Mouse (Mus musculus): ENCODE measurements at regions not wholly inside any gene's neighbourhood (a gene's known extent, or its start where the extent isn't known, plus 50 kb on each side); places are given as distances from the start of the nearest gene placed in this dataset.

DNA sequence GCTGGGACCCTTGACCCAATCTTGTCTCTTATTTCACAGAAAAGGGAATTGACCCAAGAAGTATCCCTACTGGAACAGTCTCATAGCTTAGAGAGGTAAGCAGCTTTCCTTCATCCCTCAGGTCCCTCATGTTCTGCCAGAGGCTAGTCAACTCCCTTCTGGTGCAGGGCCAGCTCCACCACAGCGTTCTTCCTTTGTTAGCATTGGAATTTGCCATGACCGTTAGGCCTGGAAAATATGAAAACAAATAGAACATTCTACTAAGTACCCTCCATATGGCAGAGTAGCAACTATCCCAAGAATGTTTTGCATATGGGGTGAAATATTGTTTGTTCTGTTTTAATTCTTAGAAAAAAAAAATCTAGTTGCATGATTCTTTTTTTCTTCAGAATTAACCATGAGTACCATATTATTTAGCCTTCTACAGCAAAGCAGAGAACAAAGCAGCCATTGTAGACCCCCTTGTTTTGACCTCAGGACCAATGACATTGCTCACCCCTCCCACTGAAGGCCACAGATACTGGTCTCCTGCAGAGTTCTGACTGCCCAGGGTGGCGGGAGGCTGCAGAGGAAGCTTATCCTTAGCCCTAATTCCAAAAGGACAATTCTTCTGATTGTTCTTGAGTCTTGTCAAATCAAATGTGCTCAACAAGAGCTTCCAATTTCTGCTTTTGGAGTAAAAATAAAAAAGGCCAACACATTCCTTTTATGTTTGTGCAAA is 78.1 kb upstream of the Ehbp1 start:
- Histone ChIP-seq H3K9ac (ENCODE audit: low read depth, low read length) (no peak overlapping the region), H3K27ac (replicated peaks; ENCODE audit: low read depth, low read length) (0 out of 2 replicates have a peak overlapping the region, but pooled peaks have one; percentile 49), H3K4me3 (ENCODE audit: low read depth, low read length) (no peak overlapping the region), H3K4me1 (ENCODE audit: control insufficient read depth, insufficient read depth, low read length) (no peaks in the 10 kb centered on the region), H3K36me3 (ENCODE audit: control insufficient read depth, insufficient read depth, low read length) (no peaks in the 10 kb centered on the region), H3K4me2 (ENCODE audit: low read depth, low read length) (no peak overlapping the region), H3K27me3 (replicated peaks; ENCODE audit: control insufficient read depth, insufficient read depth, low read length) (no peaks in the 10 kb centered on the region), H3K9me3 (ENCODE audit: control insufficient read depth, low read length) (no peaks in the 10 kb centered on the region)
- no peak for ATAC-seq (ENCODE audit: low read depth)
- peak; percentile 67 for DNase-seq (ENCODE audit: low spot score)
- 29% methylated on average over 3 of the region's 3 CpGs for WGBS

DNA sequence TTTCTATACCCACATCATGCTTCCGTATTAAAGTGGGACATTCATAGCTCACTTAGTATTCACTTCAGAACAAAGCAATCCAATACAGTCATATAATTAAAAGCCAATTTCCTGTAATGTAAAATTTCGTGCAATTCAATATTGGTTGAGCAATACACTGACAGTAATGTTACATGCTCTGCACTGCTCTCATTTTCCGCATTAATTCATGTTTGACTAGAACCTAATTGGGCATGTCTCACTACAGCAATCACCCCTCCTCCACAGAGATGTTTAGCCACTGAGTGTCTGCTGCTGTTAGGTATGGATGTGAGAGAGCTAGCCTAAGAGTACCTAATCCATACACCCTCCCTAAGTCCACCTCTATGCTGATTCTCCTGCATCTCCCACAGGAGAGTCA is 79.7 kb upstream of the Ehbp1 start:
- Histone ChIP-seq H3K4me1 (ENCODE audit: control insufficient read depth, insufficient read depth, low read length) (no peaks in the 10 kb centered on the region), H3K9ac (ENCODE audit: low read depth, low read length) (no peak overlapping the region), H3K4me3 (ENCODE audit: low read depth, low read length) (no peak overlapping the region), H3K36me3 (ENCODE audit: control insufficient read depth, insufficient read depth, low read length) (no peaks in the 10 kb centered on the region), H3K9me3 (ENCODE audit: control insufficient read depth, low read length) (no peaks in the 10 kb centered on the region), H3K4me2 (ENCODE audit: low read depth, low read length) (no peak overlapping the region), H3K27ac (replicated peaks; ENCODE audit: low read depth, low read length) (no peak overlapping the region), H3K27me3 (replicated peaks; ENCODE audit: control insufficient read depth, insufficient read depth, low read length) (no peaks in the 10 kb centered on the region)
- WGBS: 73% methylated on average over 3 of the region's 3 CpGs
- DNase-seq (ENCODE audit: low spot score): no peak
- no peak for ATAC-seq (ENCODE audit: low read depth)

DNA sequence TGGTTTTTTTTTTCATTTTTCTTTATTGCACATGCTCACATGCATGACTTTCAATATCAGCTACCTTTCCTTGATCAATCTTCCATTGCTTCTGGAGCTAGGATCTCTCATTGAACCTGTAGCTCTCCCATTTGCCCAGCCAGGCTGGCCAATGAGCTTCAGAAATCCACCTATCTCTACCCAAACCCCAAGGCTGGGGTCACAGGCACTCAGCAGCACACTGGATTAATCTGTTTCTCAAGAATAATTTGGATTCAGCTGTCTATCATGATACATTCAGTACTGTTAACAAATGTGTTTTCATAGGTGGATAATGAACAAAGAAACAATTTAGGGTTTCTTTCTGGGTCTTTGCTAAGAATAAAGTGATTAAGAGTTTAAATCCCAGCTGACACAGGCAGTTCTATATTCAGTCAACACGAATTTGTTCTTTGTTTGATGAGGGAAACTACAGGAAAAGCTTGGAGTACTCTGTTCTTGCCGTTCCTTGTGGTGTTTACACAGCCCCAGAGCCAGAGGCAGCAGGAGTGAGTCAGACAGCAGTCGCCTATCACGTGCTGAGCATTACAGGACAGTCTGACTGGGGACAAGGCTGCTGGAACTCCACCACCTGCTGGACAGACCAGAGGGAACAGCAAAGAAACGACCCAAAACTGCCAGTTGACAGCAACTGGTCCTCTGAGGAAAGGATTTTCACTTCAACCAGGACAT is 74.6 kb upstream of the Tmem17 start:
- H3K9ac ChIP-seq (ENCODE audit: low read depth, low read length): no peak overlapping the region
- no peak overlapping the region for H3K4me3 ChIP-seq (ENCODE audit: low read depth, low read length)
- no peak overlapping the region for H3K4me2 ChIP-seq (ENCODE audit: low read depth, low read length)
- no peaks in the 10 kb centered on the region for H3K36me3 ChIP-seq (ENCODE audit: control insufficient read depth, insufficient read depth, low read length)
- H3K9me3 ChIP-seq (ENCODE audit: control insufficient read depth, low read length): no peaks in the 10 kb centered on the region
- H3K4me1 ChIP-seq (ENCODE audit: control insufficient read depth, insufficient read depth, low read length): no peaks in the 10 kb centered on the region
- H3K27ac ChIP-seq (replicated peaks; ENCODE audit: low read depth, low read length): 0 out of 2 replicates have a peak overlapping the region, but pooled peaks have one; percentile 4
- DNase-seq (ENCODE audit: low spot score) (peak; percentile 75), ATAC-seq (ENCODE audit: low read depth) (peak; percentile 94)
- H3K27me3 ChIP-seq (replicated peaks; ENCODE audit: control insufficient read depth, insufficient read depth, low read length): no peaks in the 10 kb centered on the region
- WGBS: 8% methylated on average over 5 of the region's 5 CpGs

DNA sequence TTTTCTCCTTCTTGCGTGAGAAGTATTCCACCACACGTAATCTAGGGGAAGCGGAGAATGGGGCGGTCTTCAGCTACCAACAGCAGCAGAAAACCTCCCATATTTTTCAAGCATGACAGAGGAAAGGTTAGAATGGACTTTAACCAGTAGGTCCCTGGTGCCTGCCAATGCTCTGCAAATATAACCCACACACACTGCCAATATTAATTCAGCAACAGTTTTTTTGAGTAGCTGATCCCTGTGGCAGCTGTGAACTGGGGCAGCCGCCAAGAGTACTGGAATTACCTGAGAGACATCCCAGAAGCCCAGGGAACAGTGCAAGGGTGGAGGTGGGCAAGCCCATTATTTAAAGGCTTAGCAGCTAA is 74.1 kb upstream of the Tmem17 start:
- ATAC-seq (ENCODE audit: low read depth): no peak; the same call in 1 of the 2 replicates
- WGBS: 64% methylated on average over 5 of the region's 5 CpGs
- no peaks in the 10 kb centered on the region for H3K36me3 ChIP-seq (ENCODE audit: control insufficient read depth, insufficient read depth, low read length)
- no peak overlapping the region for H3K4me3 ChIP-seq (ENCODE audit: low read depth, low read length)
- no peak overlapping the region for H3K4me2 ChIP-seq (ENCODE audit: low read depth, low read length)
- H3K9ac ChIP-seq (ENCODE audit: low read depth, low read length): no peak overlapping the region
- H3K27me3 ChIP-seq (replicated peaks; ENCODE audit: control insufficient read depth, insufficient read depth, low read length): no peaks in the 10 kb centered on the region
- no peak for DNase-seq (ENCODE audit: low spot score)
- H3K9me3 ChIP-seq (ENCODE audit: control insufficient read depth, low read length): no peaks in the 10 kb centered on the region
- 0 out of 2 replicates have a peak overlapping the region, but pooled peaks have one; percentile 4 for H3K27ac ChIP-seq (replicated peaks; ENCODE audit: low read depth, low read length)
- no peaks in the 10 kb centered on the region for H3K4me1 ChIP-seq (ENCODE audit: control insufficient read depth, insufficient read depth, low read length)

DNA sequence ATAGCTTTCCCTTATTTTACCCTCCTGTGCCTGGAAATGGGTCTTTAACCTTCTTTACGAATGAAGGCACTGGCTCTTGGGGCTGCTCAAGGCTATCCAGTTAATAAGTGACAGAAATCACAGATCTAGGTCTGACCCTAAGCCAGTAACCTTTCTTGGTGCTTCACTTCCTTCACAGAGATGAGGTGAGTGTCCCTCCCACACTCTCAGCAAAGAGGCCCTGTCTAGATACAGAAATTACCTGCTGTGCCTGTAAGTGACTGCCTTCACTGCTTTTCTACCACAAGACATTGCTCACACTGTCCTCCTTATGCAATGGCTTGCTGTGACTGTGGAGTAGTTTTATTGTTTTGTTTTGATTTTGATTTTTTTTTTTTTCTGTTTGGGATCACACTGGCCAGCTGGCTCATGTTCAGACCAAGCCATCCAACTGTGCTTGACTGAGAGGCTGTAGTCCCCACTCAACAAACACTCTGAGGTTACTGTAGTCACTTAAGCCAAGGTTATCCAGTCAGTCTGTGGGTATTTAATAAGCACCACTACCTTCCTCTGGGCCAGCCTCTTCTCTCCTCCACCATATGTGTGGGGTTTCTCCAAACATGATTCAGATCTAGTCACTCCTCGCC is 73.3 kb upstream of the Tmem17 start:
- Histone ChIP-seq H3K36me3 (ENCODE audit: control insufficient read depth, insufficient read depth, low read length) (no peaks in the 10 kb centered on the region), H3K9ac (ENCODE audit: low read depth, low read length) (no peak overlapping the region), H3K4me2 (ENCODE audit: low read depth, low read length) (no peak overlapping the region), H3K27me3 (replicated peaks; ENCODE audit: control insufficient read depth, insufficient read depth, low read length) (no peaks in the 10 kb centered on the region), H3K4me3 (ENCODE audit: low read depth, low read length) (no peak overlapping the region), H3K4me1 (ENCODE audit: control insufficient read depth, insufficient read depth, low read length) (no peaks in the 10 kb centered on the region), H3K27ac (replicated peaks; ENCODE audit: low read depth, low read length) (no peak overlapping the region), H3K9me3 (ENCODE audit: control insufficient read depth, low read length) (no peaks in the 10 kb centered on the region)
- WGBS: 73% methylated on average over 2 of the region's 2 CpGs
- DNase-seq (ENCODE audit: low spot score): no peak
- ATAC-seq (ENCODE audit: low read depth): no peak

DNA sequence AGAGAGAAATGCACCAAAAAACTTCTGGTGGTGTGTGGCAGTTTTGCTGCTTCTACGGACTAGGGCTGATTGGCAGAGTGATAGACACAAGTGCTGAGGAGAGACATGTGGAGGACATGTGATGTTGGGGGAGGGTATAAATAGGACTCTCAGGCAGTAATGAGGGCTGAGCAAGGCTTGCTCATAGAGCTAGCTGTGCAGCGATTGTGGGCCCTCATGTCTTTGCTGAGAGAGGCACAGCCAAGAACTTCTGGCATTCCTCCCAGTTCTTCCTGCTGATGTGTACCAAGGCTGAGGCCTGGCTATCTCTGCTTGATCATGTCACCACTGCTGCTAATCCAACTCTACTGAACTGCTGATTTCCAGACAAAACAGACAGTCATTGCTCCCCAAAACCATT is 71.4 kb upstream of the Tmem17 start:
- peak; percentile 34; the same call in 1 of the 2 replicates for ATAC-seq (ENCODE audit: low read depth)
- Histone ChIP-seq H3K9ac (ENCODE audit: low read depth, low read length) (no peak overlapping the region), H3K36me3 (ENCODE audit: control insufficient read depth, insufficient read depth, low read length) (no peaks in the 10 kb centered on the region), H3K4me2 (ENCODE audit: low read depth, low read length) (no peak overlapping the region), H3K9me3 (ENCODE audit: control insufficient read depth, low read length) (no peaks in the 10 kb centered on the region), H3K27ac (replicated peaks; ENCODE audit: low read depth, low read length) (no peak overlapping the region), H3K4me1 (ENCODE audit: control insufficient read depth, insufficient read depth, low read length) (no peaks in the 10 kb centered on the region), H3K27me3 (replicated peaks; ENCODE audit: control insufficient read depth, insufficient read depth, low read length) (no peaks in the 10 kb centered on the region), H3K4me3 (ENCODE audit: low read depth, low read length) (no peak overlapping the region)
- peak; percentile 71 for DNase-seq (ENCODE audit: low spot score)
- WGBS: 74% methylated on average over 2 of the region's 2 CpGs

DNA sequence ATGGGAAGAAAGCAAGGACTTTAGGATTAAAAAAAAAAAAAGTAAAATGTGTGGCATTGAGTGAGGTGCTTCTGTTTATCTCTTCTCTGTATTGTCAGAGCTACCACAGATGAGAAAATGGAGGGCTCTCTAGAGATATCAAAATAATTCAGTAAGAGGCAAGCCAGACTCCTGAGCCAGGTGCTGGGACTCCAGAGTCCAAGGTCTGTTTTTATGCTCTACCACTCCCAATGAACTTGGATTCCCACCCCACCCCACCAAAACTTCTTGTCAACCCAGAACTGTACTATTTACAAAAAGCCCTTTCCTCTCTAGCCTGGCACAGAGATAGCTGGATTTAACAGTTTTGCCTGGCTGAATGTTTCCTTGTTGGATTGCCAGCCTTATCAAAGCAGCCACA is 58.7 kb upstream of the Tmem17 start:
- Histone ChIP-seq H3K4me2 (ENCODE audit: low read depth, low read length) (no peak overlapping the region), H3K9ac (ENCODE audit: low read depth, low read length) (no peak overlapping the region), H3K9me3 (ENCODE audit: control insufficient read depth, low read length) (no peaks in the 10 kb centered on the region), H3K4me3 (ENCODE audit: low read depth, low read length) (no peak overlapping the region), H3K27ac (replicated peaks; ENCODE audit: low read depth, low read length) (no peak overlapping the region), H3K36me3 (ENCODE audit: control insufficient read depth, insufficient read depth, low read length) (no peaks in the 10 kb centered on the region), H3K4me1 (ENCODE audit: control insufficient read depth, insufficient read depth, low read length) (no peaks in the 10 kb centered on the region), H3K27me3 (replicated peaks; ENCODE audit: control insufficient read depth, insufficient read depth, low read length) (no peaks in the 10 kb centered on the region)
- ATAC-seq (ENCODE audit: low read depth) (no peak), DNase-seq (ENCODE audit: low spot score) (no peak)

DNA sequence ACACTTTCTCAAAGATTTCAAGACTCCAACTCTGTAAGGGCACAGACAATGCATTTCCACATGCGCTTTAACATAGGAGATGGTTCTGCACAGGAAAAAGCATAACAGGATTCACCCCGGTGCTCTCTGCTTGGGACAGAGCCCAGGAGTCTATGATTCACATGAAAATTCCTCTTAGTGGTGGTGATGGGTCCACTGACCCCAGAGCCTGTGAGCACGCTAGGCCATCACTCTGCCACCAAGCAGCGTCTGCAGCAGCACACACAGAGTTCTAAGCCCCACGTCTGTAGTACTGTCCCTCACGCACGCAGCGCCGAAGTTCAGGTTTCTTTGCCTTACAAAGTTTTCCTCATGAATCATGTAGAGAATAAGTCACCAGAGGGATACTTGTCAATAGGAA is 55.6 kb upstream of the Tmem17 start:
- Histone ChIP-seq H3K4me3 (ENCODE audit: low read depth, low read length) (no peak overlapping the region), H3K4me1 (ENCODE audit: control insufficient read depth, insufficient read depth, low read length) (no peaks in the 10 kb centered on the region), H3K9ac (ENCODE audit: low read depth, low read length) (no peak overlapping the region), H3K27me3 (replicated peaks; ENCODE audit: control insufficient read depth, insufficient read depth, low read length) (no peaks in the 10 kb centered on the region), H3K27ac (replicated peaks; ENCODE audit: low read depth, low read length) (no peak overlapping the region), H3K4me2 (ENCODE audit: low read depth, low read length) (no peak overlapping the region), H3K36me3 (ENCODE audit: control insufficient read depth, insufficient read depth, low read length) (no peaks in the 10 kb centered on the region), H3K9me3 (ENCODE audit: control insufficient read depth, low read length) (no peaks in the 10 kb centered on the region)
- WGBS: 88% methylated on average over 9 of the region's 9 CpGs
- DNase-seq (ENCODE audit: low spot score): no peak
- ATAC-seq (ENCODE audit: low read depth): no peak

Measured in embryonic facial prominence, embryonic 14.5 days (tissue).